Comparison of ENCODE assay signal across 25 mouse cellular contexts in the genomic region with DNA sequence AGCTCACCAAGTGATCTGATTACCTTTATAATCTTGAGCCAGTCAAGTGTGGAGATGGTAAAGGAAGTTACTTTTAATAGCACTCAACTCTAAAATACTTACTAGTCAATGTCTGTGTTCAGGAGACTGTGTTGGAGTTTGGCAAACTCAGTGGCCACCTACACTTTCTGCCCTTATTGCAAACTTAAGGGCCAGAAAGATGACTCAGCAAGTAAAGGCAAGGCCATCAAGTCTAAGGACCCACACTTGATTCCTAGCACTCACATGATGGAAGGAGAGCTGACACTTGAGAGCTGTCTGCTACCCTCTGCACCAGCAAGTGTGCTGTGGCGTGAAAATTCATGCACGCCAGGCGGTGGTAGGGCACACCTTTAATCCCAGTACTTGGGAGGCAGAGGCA. TPM values are rescaled to one million over a fixed set of nuclear protein-coding genes. Genes with fewer than 3 reads are reported as not detected.
A peak's percentile ranks its signal among the peaks of the same experiment; 100 is the strongest.
DNase-seq lines count a peak whose midpoint lies in the region; ATAC-seq and TF ChIP-seq lines count a peak whose summit lies in the region.
"Had no signal": no experiment of that assay in that cellular context is flagged by ENCODE, and none has a peak within 500 bp of the region (broad histone marks: within the 10 kb centered on the region; RNA-seq: fewer than 3 reads in every experiment).

No protein-coding gene starts in this region.

- H3K36me3 ChIP-seq in liver, embryonic 12.5 days = peaks cover 52% of the 10 kb centered on the region
- H3K36me3 ChIP-seq in liver, embryonic 11.5 days (ENCODE audit: control insufficient read depth, insufficient read depth, low read length) = peaks cover 3% of the 10 kb centered on the region; the same call in 1 of the 2 replicates
- H3K36me3 ChIP-seq in spleen, adult 2 months (ENCODE audit: control insufficient read depth, insufficient read depth, low read length) = peaks cover 11% of the 10 kb centered on the region; the same call in 1 of the 2 replicates
- peaks cover 10 to 27% of the 10 kb centered on the region in 2 experiments for H3K36me3 ChIP-seq in MEL (ENCODE audit: control insufficient read depth in 1 of 2, insufficient read depth in 2 of 2, low read length in 2 of 2)

- no peaks in the 10 kb centered on the region for H3K9me3 ChIP-seq in liver, embryonic 12.5 days (replicated peaks)
- no peaks in the 10 kb centered on the region for H3K9me3 ChIP-seq in liver, embryonic 11.5 days (ENCODE audit: control insufficient read depth, low read length)
- no peaks in the 10 kb centered on the region for H3K9me3 ChIP-seq in MEL (replicated peaks; ENCODE audit: insufficient read depth, low read length)
- H3K9me3 ChIP-seq: forebrain, embryonic 10.5 days; forebrain, embryonic 13.5 days; heart, embryonic 12.5 days; heart, embryonic 15.5 days; hindbrain, embryonic 10.5 days; hindbrain, embryonic 13.5 days had no signal

- no peak overlapping the region for H3K4me3 ChIP-seq in liver, embryonic 12.5 days
- no peak overlapping the region for H3K4me3 ChIP-seq in liver, embryonic 11.5 days (ENCODE audit: low read depth, low read length)
- no peak overlapping the region for H3K4me3 ChIP-seq in spleen, adult 2 months (ENCODE audit: extremely low read depth, insufficient read depth, insufficient read length)
- no peak overlapping the region for H3K4me3 ChIP-seq in MEL (ENCODE audit: control insufficient read depth in 1 of 2, insufficient read depth in 1 of 2, low read depth in 2 of 2, low read length in 2 of 2)
- H3K4me3 ChIP-seq: forebrain, embryonic 10.5 days; forebrain, embryonic 13.5 days; heart, embryonic 12.5 days; heart, embryonic 15.5 days; hindbrain, embryonic 10.5 days; hindbrain, embryonic 13.5 days had no signal

- 83% methylated on average over 3 of the region's 3 CpGs for WGBS in liver, embryonic 12.5 days (ENCODE audit: insufficient replicate concordance)
- WGBS in liver, embryonic 11.5 days = 89% methylated on average over 3 of the region's 3 CpGs
- WGBS in spleen, adult 2 months = 86% methylated on average over 3 of the region's 3 CpGs

- no peak for TF ChIP-seq CTCF in spleen, adult 2 months (IDR thresholded peaks at IDR 0.05; ENCODE audit: extremely low read depth, insufficient read depth, insufficient read length, insufficient replicate concordance)
- no peak for TF ChIP-seq CTCF in MEL (IDR thresholded peaks at IDR 0.05 in 2 of 3, conservative IDR thresholded peaks at IDR 0.05 in 1 of 3; ENCODE audit: control insufficient read depth in 1 of 3, insufficient read depth in 1 of 3, low read depth in 2 of 3, low read length in 3 of 3, poor library complexity in 1 of 3, severe bottlenecking in 1 of 3)

- H3K4me2 ChIP-seq in liver, embryonic 12.5 days = no peak overlapping the region
- H3K4me2 ChIP-seq in liver, embryonic 11.5 days = no peak overlapping the region
- H3K4me2 ChIP-seq: forebrain, embryonic 13.5 days; heart, embryonic 12.5 days; heart, embryonic 15.5 days; hindbrain, embryonic 13.5 days had no signal

- no peak for DNase-seq in liver, embryonic 11.5 days (ENCODE audit: low spot score)
- no peak for DNase-seq in spleen, adult 2 months (ENCODE audit: low read depth in 1 of 2, low spot score in 2 of 2)
- no peak for DNase-seq in spleen, postnatal 36 days (ENCODE audit: low spot score in 2 of 2)
- peak; percentile 56 for DNase-seq in 416B (ENCODE audit: low read depth)
- DNase-seq in MEL (ENCODE audit: low read depth, low spot score) = peak; percentile 28
- DNase-seq in right cerebral cortex, postnatal 25 days = no peak
- DNase-seq: adrenal gland, adult 8-10 months; adrenal gland, postnatal 25 days; cerebellum, adult 18-20 months; cerebellum, adult 9-10 months; cerebellum, postnatal 14 days; gastrocnemius, postnatal 10 days; gastrocnemius, postnatal 36 days; heart, postnatal 10 days; heart, postnatal 36 days had no signal

- no peak for ATAC-seq in liver, embryonic 12.5 days
- no peak for ATAC-seq in liver, embryonic 11.5 days (replicated peaks; ENCODE audit: low FRiP score)
- ATAC-seq: activated CD4-positive, CD25-positive, alpha-beta regulatory T cell, adult 4 months; forebrain, embryonic 13.5 days; forebrain, embryonic 16.5 days; hindbrain, embryonic 16.5 days had no signal

- H3K4me1 ChIP-seq in liver, embryonic 12.5 days = peaks cover 35% of the 10 kb centered on the region
- H3K4me1 ChIP-seq in liver, embryonic 11.5 days (replicated peaks; ENCODE audit: control insufficient read depth, insufficient read depth, low read length) = peaks cover 7% of the 10 kb centered on the region
- peaks cover 5% of the 10 kb centered on the region; the same call in 1 of the 2 replicates for H3K4me1 ChIP-seq in spleen, adult 2 months (ENCODE audit: control insufficient read depth, insufficient read depth, insufficient read length)
- peaks cover 2 to 19% of the 10 kb centered on the region in 2 experiments; a peak in 3 of 4 replicates for H3K4me1 ChIP-seq in MEL (ENCODE audit: control insufficient read depth in 1 of 2, insufficient read depth in 2 of 2, low read length in 2 of 2)

- peak overlapping the region; percentile 45; the same call in 1 of the 2 replicates for H3K27ac ChIP-seq in liver, embryonic 12.5 days
- no peak overlapping the region for H3K27ac ChIP-seq in liver, embryonic 11.5 days (ENCODE audit: low read depth, low read length)
- H3K27ac ChIP-seq in spleen, adult 2 months (ENCODE audit: insufficient read depth, low read length) = peak overlapping the region; percentile 3; the same call in 1 of the 2 replicates
- H3K27ac ChIP-seq in MEL (ENCODE audit: control insufficient read depth, low read depth, low read length) = no peak overlapping the region
- H3K27ac ChIP-seq: forebrain, embryonic 10.5 days; forebrain, embryonic 13.5 days; heart, embryonic 15.5 days; hindbrain, embryonic 10.5 days; hindbrain, embryonic 13.5 days had no signal

- no peak for TF ChIP-seq EP300 in MEL (IDR thresholded peaks at IDR 0.05; ENCODE audit: low read depth in 1 of 2, low read length in 2 of 2)

- no peak for TF ChIP-seq POLR2A in spleen, adult 2 months (IDR thresholded peaks at IDR 0.05; ENCODE audit: low read depth, low read length)
- TF ChIP-seq POLR2A in MEL (IDR thresholded peaks at IDR 0.05; ENCODE audit: control insufficient read depth in 1 of 2, insufficient read depth in 1 of 2, low read depth in 1 of 2, low read length in 2 of 2, poor library complexity in 1 of 2) = no peak

- peaks cover 50% of the 10 kb centered on the region for H3K79me2 ChIP-seq in MEL (ENCODE audit: control insufficient read depth, insufficient read depth, low read length, poor library complexity)

- no peaks in the 10 kb centered on the region for H3K27me3 ChIP-seq in liver, embryonic 12.5 days (replicated peaks)
- no peaks in the 10 kb centered on the region for H3K27me3 ChIP-seq in liver, embryonic 11.5 days (replicated peaks; ENCODE audit: control insufficient read depth, insufficient read depth, low read length)
- H3K27me3 ChIP-seq in spleen, adult 2 months (ENCODE audit: control insufficient read depth, insufficient read depth, low read length) = no peaks in the 10 kb centered on the region
- H3K27me3 ChIP-seq in MEL (ENCODE audit: control insufficient read depth in 1 of 2, insufficient read depth in 2 of 2, low read length in 2 of 2) = no peaks in the 10 kb centered on the region
- H3K27me3 ChIP-seq: forebrain, embryonic 13.5 days; heart, embryonic 12.5 days; heart, embryonic 15.5 days; hindbrain, embryonic 13.5 days had no signal

- no peak for TF ChIP-seq RAD21 in MEL (IDR thresholded peaks at IDR 0.05; ENCODE audit: low read depth, low read length)

- H3K9ac ChIP-seq in liver, embryonic 12.5 days = no peak overlapping the region
- no peak overlapping the region for H3K9ac ChIP-seq in liver, embryonic 11.5 days (ENCODE audit: low read depth, low read length)
- H3K9ac ChIP-seq in MEL (ENCODE audit: control insufficient read depth, low read depth, low read length, poor library complexity, severe bottlenecking) = no peak overlapping the region
- H3K9ac ChIP-seq: forebrain, embryonic 13.5 days; heart, embryonic 12.5 days; heart, embryonic 15.5 days; hindbrain, embryonic 13.5 days had no signal

TF ChIP-seq in MEL, 35 proteins besides CTCF, POLR2A, EP300 and RAD21 (continues in another document):
- TF ChIP-seq GATA1 (IDR thresholded peaks at IDR 0.05; ENCODE audit: low read depth, low read length) = no peak
- no peak for TF ChIP-seq SIN3A (IDR thresholded peaks at IDR 0.05; ENCODE audit: low read length)
- TF ChIP-seq TAL1 (IDR thresholded peaks at IDR 0.05; ENCODE audit: low read length) = no peak
- TF ChIP-seq MEF2A (IDR thresholded peaks at IDR 0.05; ENCODE audit: extremely low read depth, insufficient replicate concordance, low read depth, low read length, poor library complexity, severe bottlenecking) = no peak
- TF ChIP-seq POLR2AphosphoS5 (IDR thresholded peaks at IDR 0.05; ENCODE audit: borderline replicate concordance, low read depth, low read length) = no peak
- no peak for TF ChIP-seq KAT2A (conservative IDR thresholded peaks at IDR 0.05; ENCODE audit: low read depth, low read length)
- TF ChIP-seq CHD2 (IDR thresholded peaks at IDR 0.05; ENCODE audit: low read length) = no peak
- no peak for TF ChIP-seq ELF1 (IDR thresholded peaks at IDR 0.05; ENCODE audit: low read depth, low read length)

RNA-seq across cellular contexts. Expression of a gene that starts 3.6 kb away (rescaled TPM):
- 28.9 and 29.3 TPM in 2 replicates for polyA plus RNA-seq in liver, embryonic 12.5 days (2016; fragmentation: Nextera tagmentation; extraction: Ambion mirVana)
- polyA plus RNA-seq in liver, embryonic 11.5 days (2014; fragmentation: Nextera tagmentation; extraction: Ambion mirVana) = 46.9 and 48.8 TPM in 2 replicates
- polyA plus RNA-seq in spleen, adult 2 months (2012; rRNA removed) = 3.2 and 3.6 TPM in 2 replicates
- 56.9 and 62.9 TPM in 2 replicates for total RNA-seq in MEL (2012; rRNA removed)
- polyA plus RNA-seq in MEL (2012; ENCODE audit: insufficient read depth in 1 of 2, insufficient read length in 2 of 2, low read depth in 1 of 2, low replicate concordance in 2 of 2, missing spikeins in 1 of 2) = 100 to 1,000 TPM in 1 of 2 experiments, 10 to 100 TPM in 1; 52.1 to 109 TPM

RNA-seq across cellular contexts. Expression of a gene that starts 14.2 kb away (rescaled TPM):
- polyA plus RNA-seq in liver, embryonic 12.5 days (2016; fragmentation: Nextera tagmentation; extraction: Ambion mirVana) = 12.4 and 15.3 TPM in 2 replicates
- 21.4 and 23.4 TPM in 2 replicates for polyA plus RNA-seq in liver, embryonic 11.5 days (2014; fragmentation: Nextera tagmentation; extraction: Ambion mirVana)
- 2.4 and 3.0 TPM in 2 replicates for polyA plus RNA-seq in spleen, adult 2 months (2012; rRNA removed)
- 21.8 and 22.1 TPM in 2 replicates for total RNA-seq in MEL (2012; rRNA removed)
- 100 to 1,000 TPM in 1 of 2 experiments, 10 to 100 TPM in 1; 27.8 to 400 TPM for polyA plus RNA-seq in MEL (2012; ENCODE audit: insufficient read depth in 1 of 2, insufficient read length in 2 of 2, low read depth in 1 of 2, low replicate concordance in 2 of 2, missing spikeins in 1 of 2)

RNA-seq across cellular contexts. Expression of a gene that starts 59.2 kb away (rescaled TPM):
- 12.0 and 12.8 TPM in 2 replicates for polyA plus RNA-seq in liver, embryonic 12.5 days (2016; fragmentation: Nextera tagmentation; extraction: Ambion mirVana)
- 10.4 TPM in 2 replicates for polyA plus RNA-seq in liver, embryonic 11.5 days (2014; fragmentation: Nextera tagmentation; extraction: Ambion mirVana)
- polyA plus RNA-seq in spleen, adult 2 months (2012; rRNA removed) = 2.5 and 3.3 TPM in 2 replicates
- total RNA-seq in MEL (2012; rRNA removed) = 9.8 and 10.4 TPM in 2 replicates
- 1 to 10 TPM in 1 of 2 experiments, not detected in 1; 7.6 TPM for polyA plus RNA-seq in MEL (2012; ENCODE audit: insufficient read depth in 1 of 2, insufficient read length in 2 of 2, low read depth in 1 of 2, low replicate concordance in 2 of 2, missing spikeins in 1 of 2)

Comparison
In these comparisons a context has a peak if more than half of its experiments do, and no peak if none do; other contexts are left out.
1. H3K27ac ChIP-seq: peak in liver, embryonic 12.5 days (single experiment) and spleen, adult 2 months (single experiment); none in liver, embryonic 11.5 days (single experiment) and MEL (single experiment).
2. DNase-seq: peak in 416B (single experiment) and MEL (single experiment); none in liver, embryonic 11.5 days (single experiment), spleen, adult 2 months (0 of 2), spleen, postnatal 36 days (0 of 2) and right cerebral cortex, postnatal 25 days (single experiment).